Mouse (Mus musculus) MEL (cell line): ENCODE data around the gene Atxn1l.
A peak's percentile ranks its signal among the peaks of the same experiment; 100 is the strongest.

ENCODE experiments used
- CHD2 ChIP-seq: IDR thresholded peaks from 2 replicates; pipeline ENCODE4 v1.6.1; 2011; ENCODE audit warnings: low read length, improper control_type of control experiment
- CTCF ChIP-seq, 3 experiments: IDR thresholded peaks in 2 of 3; conservative IDR thresholded peaks in 1 of 3; 2 replicates each; pipeline ENCODE4 v1.5.1; 2011 to 2012; ENCODE audit warnings: low read length in 3 of 3, low read depth in 2 of 3, mild to moderate bottlenecking in 2 of 3, improper control_type of control experiment in 1 of 3, inconsistent platforms in 1 of 3, mixed read lengths in 1 of 3, moderate library complexity in 1 of 3; ENCODE audit not compliant: control insufficient read depth in 1 of 3, insufficient read depth in 1 of 3, poor library complexity in 1 of 3, severe bottlenecking in 1 of 3
- ELF1 ChIP-seq: IDR thresholded peaks from 2 replicates; pipeline ENCODE4 v1.6.1; 2014; ENCODE audit warnings: low read depth, mild to moderate bottlenecking, inconsistent platforms, low read length, improper control_type of control experiment, moderate library complexity
- EP300 ChIP-seq, 2 experiments: IDR thresholded peaks; 2 replicates each; pipeline ENCODE4 v1.6.1; 2011; ENCODE audit warnings: improper control_type of control experiment in 2 of 2, low read length in 2 of 2, low read depth in 1 of 2, mild to moderate bottlenecking in 1 of 2
- GABPA ChIP-seq: IDR thresholded peaks from 2 replicates; pipeline ENCODE4 v1.6.1; 2012; ENCODE audit warnings: low read depth, mild to moderate bottlenecking, inconsistent platforms, low read length, improper control_type of control experiment, moderate library complexity
- GATA1 ChIP-seq: IDR thresholded peaks from 2 replicates; pipeline ENCODE4 v1.6.1; 2011; ENCODE audit warnings: low read depth, low read length, improper control_type of control experiment
- NELFE ChIP-seq: IDR thresholded peaks from 2 replicates; pipeline ENCODE4 v1.6.1; 2011; ENCODE audit warnings: low read depth, low read length, improper control_type of control experiment
- NRF1 ChIP-seq: IDR thresholded peaks from 2 replicates; pipeline ENCODE4 v1.6.1; 2014; ENCODE audit warnings: low read depth, mild to moderate bottlenecking, inconsistent platforms, low read length, improper control_type of control experiment, moderate library complexity; ENCODE audit not compliant: poor library complexity, insufficient read depth, severe bottlenecking
- POLR2A ChIP-seq, 2 experiments: IDR thresholded peaks; 2 replicates each; pipeline ENCODE4 v1.6.1; 2011 to 2012; ENCODE audit warnings: low read length in 2 of 2, mild to moderate bottlenecking in 2 of 2, control low read depth in 1 of 2, improper control_type of control experiment in 1 of 2, low read depth in 1 of 2, moderate library complexity in 1 of 2; ENCODE audit not compliant: control insufficient read depth in 1 of 2, insufficient read depth in 1 of 2, poor library complexity in 1 of 2
- SIN3A ChIP-seq: IDR thresholded peaks from 2 replicates; pipeline ENCODE4 v1.6.1; 2012; ENCODE audit warnings: low read length, improper control_type of control experiment, inconsistent platforms
- TAL1 ChIP-seq: IDR thresholded peaks from 2 replicates; pipeline ENCODE4 v1.6.1; 2012; ENCODE audit warnings: mild to moderate bottlenecking, inconsistent platforms, low read length, moderate library complexity, mixed read lengths
- UBTF ChIP-seq: IDR thresholded peaks from 2 replicates; pipeline ENCODE4 v1.6.1; 2012; ENCODE audit warnings: low read depth, mild to moderate bottlenecking, inconsistent platforms, low read length, improper control_type of control experiment, moderate library complexity, borderline replicate concordance; ENCODE audit not compliant: insufficient read depth
- USF2 ChIP-seq, 2 experiments: IDR thresholded peaks; 2 replicates each; pipeline ENCODE4 v1.6.1; 2011 to 2012; ENCODE audit warnings: improper control_type of control experiment in 2 of 2, low read length in 2 of 2, borderline replicate concordance in 1 of 2, inconsistent platforms in 1 of 2, low read depth in 1 of 2, mild to moderate bottlenecking in 1 of 2; ENCODE audit not compliant: insufficient read depth in 1 of 2
- ZC3H11A ChIP-seq: IDR thresholded peaks from 2 replicates; pipeline ENCODE4 v1.6.1; 2012; ENCODE audit warnings: low read depth, mild to moderate bottlenecking, inconsistent platforms, low read length, improper control_type of control experiment

GRCm38 (mm10) chr8:109693146-109693900, 44.2 kb downstream of the Atxn1l start, which contains the start of gene Ist1:
- TF ChIP-seq GATA1 (no peak), NELFE (peak; percentile 97), SIN3A (peak; percentile 95), GABPA (0 out of 2 replicates have a peak, but pooled peaks have one; percentile 16), CHD2 (peak; percentile 74), CTCF (IDR thresholded peaks at IDR 0.05 in 2 of 3, conservative IDR thresholded peaks at IDR 0.05 in 1 of 3; ENCODE audit: control insufficient read depth in 1 of 3, insufficient read depth in 1 of 3, low read depth in 2 of 3, low read length in 3 of 3, poor library complexity in 1 of 3, severe bottlenecking in 1 of 3) (no peak), UBTF (no peak; the same call in 1 of the 2 replicates), TAL1 (no peak), ZC3H11A (no peak), POLR2A (IDR thresholded peaks at IDR 0.05; ENCODE audit: control insufficient read depth in 1 of 2, insufficient read depth in 1 of 2, low read depth in 1 of 2, low read length in 2 of 2, poor library complexity in 1 of 2) (peak; percentile 88 to 95), USF2 (IDR thresholded peaks at IDR 0.05; ENCODE audit: borderline replicate concordance in 1 of 2, insufficient read depth in 1 of 2, low read depth in 1 of 2, low read length in 2 of 2) (no peak), EP300 (IDR thresholded peaks at IDR 0.05; ENCODE audit: low read depth in 1 of 2, low read length in 2 of 2) (peak in 1 of 2 experiments; percentile 45; a peak in 1 of 4 replicates), ELF1 (peak; percentile 61), NRF1 (peak; percentile 48; the same call in 1 of the 2 replicates)
